Mouse (Mus musculus) MEL (cell line): Measurements from ENCODE around the gene Gamt. TPM values are rescaled to one million over a fixed set of nuclear protein-coding genes. Genes with fewer than 3 reads are reported as not detected.
A peak's percentile ranks its signal among the peaks of the same experiment; 100 is the strongest.
"Not testable (repeated sequence)": the region's sequence is repeated elsewhere in the genome, so short reads cannot be mapped to it uniquely, and the experiment has no call there.

Experiments
- DNase-seq: peaks from one replicate; pipeline ENCODE4 v3.0.0; 2011; ENCODE audit warnings: low read depth, low spot score
- H3K27ac ChIP-seq: 2 replicates; pipeline ENCODE4 v1.5.1; 2012; ENCODE audit warnings: low read depth, mild to moderate bottlenecking, control low read depth, low read length, moderate library complexity; ENCODE audit not compliant: control insufficient read depth
- H3K27me3 ChIP-seq, 2 experiments: fragments of 150-350 bp in 1 of 2; sonication (generic) in 1 of 2; 2 replicates each; pipeline ENCODE4 v1.6.1; 2012; ENCODE audit warnings: low read length in 2 of 2, mild to moderate bottlenecking in 2 of 2, improper control_type of control experiment in 1 of 2, moderate library complexity in 1 of 2; ENCODE audit not compliant: insufficient read depth in 2 of 2, control insufficient read depth in 1 of 2
- H3K36me3 ChIP-seq, 2 experiments: 2 replicates each; pipeline ENCODE4 v1.6.1; 2012 to 2014; ENCODE audit warnings: low read length in 2 of 2, improper control_type of control experiment in 1 of 2, inconsistent platforms in 1 of 2, mild to moderate bottlenecking in 1 of 2; ENCODE audit not compliant: insufficient read depth in 2 of 2, control insufficient read depth in 1 of 2
- H3K4me1 ChIP-seq, 2 experiments: fragments of 150-350 bp in 1 of 2; sonication (generic) in 1 of 2; 2 replicates each; pipeline ENCODE4 v1.6.1; 2012; ENCODE audit warnings: low read length in 2 of 2, improper control_type of control experiment in 1 of 2, mild to moderate bottlenecking in 1 of 2; ENCODE audit not compliant: insufficient read depth in 2 of 2, control insufficient read depth in 1 of 2
- H3K4me3 ChIP-seq, 2 experiments: fragments of 150-350 bp in 1 of 2; sonication (generic) in 1 of 2; 2 replicates each; pipeline ENCODE4 v1.5.1; 2012; ENCODE audit warnings: low read depth in 2 of 2, low read length in 2 of 2, mild to moderate bottlenecking in 2 of 2, moderate library complexity in 2 of 2, control low read depth in 1 of 2, improper control_type of control experiment in 1 of 2; ENCODE audit not compliant: control insufficient read depth in 1 of 2, insufficient read depth in 1 of 2
- H3K79me2 ChIP-seq: 2 replicates; pipeline ENCODE4 v1.6.1; 2012; ENCODE audit warnings: mild to moderate bottlenecking, low read length, moderate library complexity; ENCODE audit not compliant: control insufficient read depth, poor library complexity, insufficient read depth
- H3K9ac ChIP-seq: 2 replicates; pipeline ENCODE4 v1.6.1; 2012; ENCODE audit warnings: low read depth, mild to moderate bottlenecking, control low read depth, low read length, moderate library complexity; ENCODE audit not compliant: control insufficient read depth, poor library complexity, severe bottlenecking
- H3K9me3 ChIP-seq: fragments of 150-350 bp; sonication (generic); replicated peaks from 2 replicates; pipeline ENCODE4 v1.6.1; 2012; ENCODE audit warnings: mild to moderate bottlenecking, low read length, improper control_type of control experiment, moderate library complexity; ENCODE audit not compliant: insufficient read depth
- CTCF ChIP-seq, 3 experiments: IDR thresholded peaks in 2 of 3; conservative IDR thresholded peaks in 1 of 3; 2 replicates each; pipeline ENCODE4 v1.5.1; 2011 to 2012; ENCODE audit warnings: low read length in 3 of 3, low read depth in 2 of 3, mild to moderate bottlenecking in 2 of 3, improper control_type of control experiment in 1 of 3, inconsistent platforms in 1 of 3, mixed read lengths in 1 of 3, moderate library complexity in 1 of 3; ENCODE audit not compliant: control insufficient read depth in 1 of 3, insufficient read depth in 1 of 3, poor library complexity in 1 of 3, severe bottlenecking in 1 of 3
- ETS1 ChIP-seq: IDR thresholded peaks from 2 replicates; pipeline ENCODE4 v1.6.1; 2012; ENCODE audit warnings: low read depth, mild to moderate bottlenecking, inconsistent platforms, low read length, improper control_type of control experiment, moderate library complexity
- GATA1 ChIP-seq: IDR thresholded peaks from 2 replicates; pipeline ENCODE4 v1.6.1; 2011; ENCODE audit warnings: low read depth, low read length, improper control_type of control experiment
- KAT2A ChIP-seq: conservative IDR thresholded peaks from 2 replicates; pipeline ENCODE4 v1.6.1; 2012; ENCODE audit warnings: low read depth, low read length, improper control_type of control experiment, inconsistent platforms
- MYB ChIP-seq: IDR thresholded peaks from 2 replicates; pipeline ENCODE4 v1.6.1; 2011; ENCODE audit warnings: mild to moderate bottlenecking, low read depth, low read length, improper control_type of control experiment
- MYC ChIP-seq: IDR thresholded peaks from 2 replicates; pipeline ENCODE4 v1.6.1; 2011; ENCODE audit warnings: low read depth, mild to moderate bottlenecking, low read length, improper control_type of control experiment, moderate library complexity
- SMC3 ChIP-seq: IDR thresholded peaks from 2 replicates; pipeline ENCODE4 v1.6.1; 2011; ENCODE audit warnings: low read depth, low read length, improper control_type of control experiment
- UBTF ChIP-seq: IDR thresholded peaks from 2 replicates; pipeline ENCODE4 v1.6.1; 2012; ENCODE audit warnings: low read depth, mild to moderate bottlenecking, inconsistent platforms, low read length, improper control_type of control experiment, moderate library complexity, borderline replicate concordance; ENCODE audit not compliant: insufficient read depth
- USF1 ChIP-seq: IDR thresholded peaks from 2 replicates; pipeline ENCODE4 v1.6.1; 2014; ENCODE audit warnings: low read depth, mild to moderate bottlenecking, inconsistent platforms, low read length, improper control_type of control experiment, moderate library complexity
- ZKSCAN1 ChIP-seq: IDR thresholded peaks from 2 replicates; pipeline ENCODE4 v1.6.1; 2012; ENCODE audit warnings: low read depth, mild to moderate bottlenecking, inconsistent platforms, low read length, improper control_type of control experiment, moderate library complexity
- ZNF384 ChIP-seq: IDR thresholded peaks from 2 replicates; pipeline ENCODE4 v1.6.1; 2012; ENCODE audit warnings: low read depth, mild to moderate bottlenecking, inconsistent platforms, low read length, improper control_type of control experiment
- polyA plus RNA-seq, 2 experiments: library from polyadenylated mRNA; stranded (reverse) in 1 of 2; unstranded in 1 of 2; fragments of >175 nt in 1 of 2; fragments of >200 nt in 1 of 2; gene quantifications; 2 replicates each; pipeline versions ENCODE4 v1.2.1 to v1.2.4; 2012; ENCODE audit warnings: low replicate concordance in 2 of 2, low read depth in 1 of 2; ENCODE audit not compliant: insufficient read length in 2 of 2, insufficient read depth in 1 of 2, missing spikeins in 1 of 2
- total RNA-seq: library from RNA; depleted of rRNA; stranded (reverse); fragments of 300-350 nt; gene quantifications from 2 replicates; pipeline ENCODE4 v1.2.3, GENCODE M21; 2012; rRNA removed

Gamt gene
- total and polyA plus RNA-seq, 3 experiments, result 6.0 to 8.4 TPM; not detected in 1

GRCm38 (mm10) chr10:80211547-80212103, 49.2 kb downstream of the Gamt start:
- H3K79me2 ChIP-seq, H3K9me3 ChIP-seq, H3K9ac ChIP-seq, H3K27me3 ChIP-seq, H3K4me3 ChIP-seq, H3K36me3 ChIP-seq, H3K4me1 ChIP-seq, H3K27ac ChIP-seq, DNase-seq: not testable (repeated sequence)
- TF ChIP-seq ZNF384, result peak; percentile 73

- H3K4me3 ChIP-seq, result no peak overlapping the region
- DNase-seq, result no peak
- TF ChIP-seq ETS1 (no peak), SMC3 (no peak), GATA1 (no peak), CTCF (IDR thresholded peaks at IDR 0.05 in 2 of 3, conservative IDR thresholded peaks at IDR 0.05 in 1 of 3; ENCODE audit: control insufficient read depth in 1 of 3, insufficient read depth in 1 of 3, low read depth in 2 of 3, low read length in 3 of 3, poor library complexity in 1 of 3, severe bottlenecking in 1 of 3) (no peak), ZKSCAN1 (no peak), KAT2A (no peak), MYB (no peak)
- TF ChIP-seq, all 39 proteins: peak for 0
- peaks cover 16 to 23% of the 10 kb centered on the region in 2 experiments for H3K27me3 ChIP-seq
- H3K36me3 ChIP-seq, result no peaks in the 10 kb centered on the region
- H3K27ac ChIP-seq, result no peak overlapping the region
- no peaks in the 10 kb centered on the region for H3K9me3 ChIP-seq
- H3K9ac ChIP-seq, result no peak overlapping the region
- no peaks in the 10 kb centered on the region for H3K4me1 ChIP-seq
- H3K79me2 ChIP-seq, result no peaks in the 10 kb centered on the region
Measured at GRCm38 (mm10) chr10:80208841-80209371, 51.9 kb downstream of the Gamt start.

- no peaks in the 10 kb centered on the region for H3K4me1 ChIP-seq
- H3K79me2 ChIP-seq, result no peaks in the 10 kb centered on the region
- no peak overlapping the region for H3K27ac ChIP-seq
- DNase-seq, result no peak
- no peak overlapping the region for H3K4me3 ChIP-seq
- H3K36me3 ChIP-seq, result no peaks in the 10 kb centered on the region
- H3K27me3 ChIP-seq, result peaks cover 16 to 26% of the 10 kb centered on the region in 2 experiments
- no peak for TF ChIP-seq MYC
- no peak for TF ChIP-seq KAT2A
- no peak for TF ChIP-seq ZNF384
- TF ChIP-seq MYB, result no peak
- no peak for TF ChIP-seq USF1
- no peak for TF ChIP-seq UBTF
- TF ChIP-seq, all 39 proteins: peak for 0
- Histone ChIP-seq H3K9ac (no peak overlapping the region), H3K9me3 (no peaks in the 10 kb centered on the region)
Measured at GRCm38 (mm10) chr10:80208248-80208647, 52.6 kb downstream of the Gamt start.

Other genes starting within 250 kb of the Gamt start
- gene Arhgap45, start 244.4 kb downstream of the Gamt start, total RNA-seq, result 25.2 and 26.2 TPM in 2 replicates
- 10 to 100 TPM in 1 of 2 experiments, not detected in 1; 53.6 TPM for gene Arhgap45, start 244.4 kb downstream of the Gamt start, polyA plus RNA-seq
- gene Polr2e, start 221.2 kb downstream of the Gamt start, total RNA-seq, result 156 and 169 TPM in 2 replicates
- gene Polr2e, start 221.2 kb downstream of the Gamt start, polyA plus RNA-seq, result 100 to 1,000 TPM; 258 to 279 TPM
- 422 and 508 TPM in 2 replicates for gene Gpx4, start 213.8 kb downstream of the Gamt start, total RNA-seq
- 100 to 1,000 TPM in 1 of 2 experiments, not detected in 1; 536 TPM for gene Gpx4, start 213.8 kb downstream of the Gamt start, polyA plus RNA-seq
- gene Sbno2, start 155.4 kb downstream of the Gamt start, total RNA-seq, result 14.6 and 15.8 TPM in 2 replicates
- gene Sbno2, start 155.4 kb downstream of the Gamt start, polyA plus RNA-seq, result 10 to 100 TPM in 1 of 2 experiments, not detected in 1; 29.0 TPM
- gene Stk11, start 145.2 kb downstream of the Gamt start, total RNA-seq, result 77.8 and 108 TPM in 2 replicates
- gene Stk11, start 145.2 kb downstream of the Gamt start, polyA plus RNA-seq, result 100 to 1,000 TPM in 1 of 2 experiments, not detected in 1; 188 TPM
- 308 and 324 TPM in 2 replicates for gene Atp5d, start 122.4 kb downstream of the Gamt start, total RNA-seq
- gene Atp5d, start 122.4 kb downstream of the Gamt start, polyA plus RNA-seq, result 100 to 1,000 TPM; 300 to 657 TPM
- gene Cbarp, start 120.2 kb downstream of the Gamt start, total RNA-seq, result 4.8 and 6.8 TPM in 2 replicates
- gene Cbarp, start 120.2 kb downstream of the Gamt start, polyA plus RNA-seq, result 10 to 100 TPM in 1 of 2 experiments, not detected in 1; 19.3 TPM
- 8.1 and 8.3 TPM in 2 replicates for gene Midn, start 112.7 kb downstream of the Gamt start, total RNA-seq
- 10 to 100 TPM in 1 of 2 experiments, not detected in 1; 26.7 TPM for gene Midn, start 112.7 kb downstream of the Gamt start, polyA plus RNA-seq
- 21.2 and 27.2 TPM in 2 replicates for gene Cirbp, start 95.0 kb downstream of the Gamt start, total RNA-seq
- gene Cirbp, start 95.0 kb downstream of the Gamt start, polyA plus RNA-seq, result 10 to 100 TPM in 1 of 2 experiments, not detected in 1; 56.6 TPM
- gene 1600002K03Rik, start 88.1 kb downstream of the Gamt start, total RNA-seq, result 16.9 and 17.7 TPM in 2 replicates
- gene 1600002K03Rik, start 88.1 kb downstream of the Gamt start, polyA plus RNA-seq, result 10 to 100 TPM in 1 of 2 experiments, not detected in 1; 11.4 TPM
- 0.12 TPM in 1 of 2 replicates, not detected in the other for gene Efna2, start 81.5 kb downstream of the Gamt start, total RNA-seq
- 1 to 10 TPM in 1 of 2 experiments, not detected in 1; 2.8 TPM for gene Efna2, start 81.5 kb downstream of the Gamt start, polyA plus RNA-seq
- 34.8 and 35.3 TPM in 2 replicates for gene Mum1, start 34.6 kb downstream of the Gamt start, total RNA-seq
- gene Mum1, start 34.6 kb downstream of the Gamt start, polyA plus RNA-seq, result 10 to 100 TPM; 34.0 to 55.2 TPM
- gene Ndufs7, start 11.9 kb downstream of the Gamt start, total RNA-seq, result 341 and 377 TPM in 2 replicates
- 100 to 1,000 TPM in 1 of 2 experiments, not detected in 1; 458 TPM for gene Ndufs7, start 11.9 kb downstream of the Gamt start, polyA plus RNA-seq
- 159 and 166 TPM in 2 replicates for gene Dazap1, start 474 bp upstream of the Gamt start, total RNA-seq
- gene Dazap1, start 474 bp upstream of the Gamt start, polyA plus RNA-seq, result 100 to 1,000 TPM in 1 of 2 experiments, not detected in 1; 236 TPM
- gene Rps15, start 31.4 kb upstream of the Gamt start, total RNA-seq, result 3,963 and 4,320 TPM in 2 replicates
- 1,000 to 10,000 TPM; 1,331 to 3,905 TPM for gene Rps15, start 31.4 kb upstream of the Gamt start, polyA plus RNA-seq
- 0.39 and 0.58 TPM in 2 replicates for gene Apc2, start 35.0 kb upstream of the Gamt start, total RNA-seq
- gene Apc2, start 35.0 kb upstream of the Gamt start, polyA plus RNA-seq, result 1 to 10 TPM in 1 of 2 experiments, not detected in 1; 1.2 TPM
- gene 2310011J03Rik, start 59.5 kb upstream of the Gamt start, total RNA-seq, result 68.9 and 81.5 TPM in 2 replicates
- gene 2310011J03Rik, start 59.5 kb upstream of the Gamt start, polyA plus RNA-seq, result 10 to 100 TPM in 1 of 2 experiments, not detected in 1; 65.7 TPM
- gene Pcsk4, start 68.5 kb upstream of the Gamt start, total RNA-seq, result 6.1 and 6.5 TPM in 2 replicates
- 10 to 100 TPM in 1 of 2 experiments, not detected in 1; 23.1 TPM for gene Pcsk4, start 68.5 kb upstream of the Gamt start, polyA plus RNA-seq
- 3.1 and 3.2 TPM in 2 replicates for gene Reep6, start 68.9 kb upstream of the Gamt start, total RNA-seq
- gene Reep6, start 68.9 kb upstream of the Gamt start, polyA plus RNA-seq, result 10 to 100 TPM in 1 of 2 experiments, not detected in 1; 27.9 TPM
- gene Adamtsl5, start 87.4 kb upstream of the Gamt start, total RNA-seq, result 2.4 and 3.9 TPM in 2 replicates
- gene Adamtsl5, start 87.4 kb upstream of the Gamt start, polyA plus RNA-seq, result 10 to 100 TPM in 1 of 2 experiments, not detected in 1; 16.5 TPM
- 0.19 TPM in 1 of 2 replicates, not detected in the other for gene Plk5, start 95.4 kb upstream of the Gamt start, total RNA-seq
- under 1 TPM in 1 of 2 experiments, not detected in 1; 0.19 TPM for gene Plk5, start 95.4 kb upstream of the Gamt start, polyA plus RNA-seq
- 14.1 and 15.6 TPM in 2 replicates for gene Mex3d, start 126.6 kb upstream of the Gamt start, total RNA-seq
- 10 to 100 TPM in 1 of 2 experiments, not detected in 1; 18.8 TPM for gene Mex3d, start 126.6 kb upstream of the Gamt start, polyA plus RNA-seq
- 81.4 and 86.9 TPM in 2 replicates for gene Mbd3, start 138.5 kb upstream of the Gamt start, total RNA-seq
- 100 to 1,000 TPM in 1 of 2 experiments, not detected in 1; 289 TPM for gene Mbd3, start 138.5 kb upstream of the Gamt start, polyA plus RNA-seq
- 879 and 935 TPM in 2 replicates for gene Uqcr11, start 145.8 kb upstream of the Gamt start, total RNA-seq
- 100 to 1,000 TPM in 1 of 2 experiments, not detected in 1; 481 TPM for gene Uqcr11, start 145.8 kb upstream of the Gamt start, polyA plus RNA-seq
- gene Tcf3, start 172.6 kb upstream of the Gamt start, total RNA-seq, result 113 and 125 TPM in 2 replicates
- gene Tcf3, start 172.6 kb upstream of the Gamt start, polyA plus RNA-seq, result 100 to 1,000 TPM in 1 of 2 experiments, not detected in 1; 258 TPM
- gene Onecut3, start 233.8 kb upstream of the Gamt start, total RNA-seq, result not detected in 2 replicates
- gene Onecut3, start 233.8 kb upstream of the Gamt start, polyA plus RNA-seq, result not detected